Mouse (Mus musculus) kidney, postnatal 36 days (tissue): ENCODE measurements at regions not wholly inside any gene's neighbourhood (a gene's known extent, or its start where the extent isn't known, plus 50 kb on each side); places are given as distances from the start of the nearest gene placed in this dataset.

Experiments
- DNase-seq, 2 experiments: peaks; one replicate each; pipeline ENCODE4 v3.0.0; 2021 to 2022; ENCODE audit warnings: mixed read lengths in 2 of 2

GRCm38 (mm10) chr1:51644399-51644798, 166.2 kb upstream of the Nabp1 start:
- DNase-seq, result peak; percentile 62 to 85

- DNase-seq, result no peak
Measured at GRCm38 (mm10) chr1:51643640-51644039, 165.4 kb upstream of the Nabp1 start.

GRCm38 (mm10) chr1:51638519-51639302, 160.5 kb upstream of the Nabp1 start:
- no peak for DNase-seq

GRCm38 (mm10) chr1:51635881-51636515, 157.8 kb upstream of the Nabp1 start:
- no peak for DNase-seq

GRCm38 (mm10) chr1:51633795-51634194, 155.6 kb upstream of the Nabp1 start:
- no peak for DNase-seq

GRCm38 (mm10) chr1:51632851-51633250, 154.6 kb upstream of the Nabp1 start:
- DNase-seq, result no peak

- no peak for DNase-seq
Measured at GRCm38 (mm10) chr1:51629848-51630247, 151.6 kb upstream of the Nabp1 start.

- DNase-seq, result no peak
Measured at GRCm38 (mm10) chr1:51628137-51628793, 150.0 kb upstream of the Nabp1 start.

GRCm38 (mm10) chr1:51626303-51626702, 148.1 kb upstream of the Nabp1 start:
- no peak for DNase-seq

GRCm38 (mm10) chr1:51625079-51625478, 146.9 kb upstream of the Nabp1 start:
- DNase-seq, result no peak

GRCm38 (mm10) chr1:51624551-51624950, 146.3 kb upstream of the Nabp1 start:
- no peak for DNase-seq

- no peak for DNase-seq
Measured at GRCm38 (mm10) chr1:51622986-51623385, 144.8 kb upstream of the Nabp1 start.

GRCm38 (mm10) chr1:51622181-51622862, 144.1 kb upstream of the Nabp1 start:
- no peak for DNase-seq

GRCm38 (mm10) chr1:51621062-51621461, 142.8 kb upstream of the Nabp1 start:
- no peak for DNase-seq

GRCm38 (mm10) chr1:51617502-51618251, 139.5 kb upstream of the Nabp1 start:
- DNase-seq, result peak; percentile 48 to 54

GRCm38 (mm10) chr1:51616091-51616490, 137.9 kb upstream of the Nabp1 start:
- DNase-seq, result no peak

- DNase-seq, result peak; percentile 68 to 86
Measured at GRCm38 (mm10) chr1:51615523-51615922, 137.3 kb upstream of the Nabp1 start.

GRCm38 (mm10) chr1:51614700-51615099, 136.5 kb upstream of the Nabp1 start:
- no peak for DNase-seq

GRCm38 (mm10) chr1:51609295-51609694, 131.1 kb upstream of the Nabp1 start:
- no peak for DNase-seq

GRCm38 (mm10) chr1:51607437-51607855, 129.2 kb upstream of the Nabp1 start:
- DNase-seq, result no peak

- no peak for DNase-seq
Measured at GRCm38 (mm10) chr1:51602071-51602470, 123.8 kb upstream of the Nabp1 start.

GRCm38 (mm10) chr1:51600425-51600824, 122.2 kb upstream of the Nabp1 start:
- DNase-seq, result peak; percentile 29 to 34
